ENCODE assay signal across 8 mouse cellular contexts in genomic region chr3:5754763-5755478, GRCm38 (mm10). TPM values are rescaled to one million over a fixed set of nuclear protein-coding genes. Genes with fewer than 3 reads are reported as not detected.
DNase-seq lines count a peak whose midpoint lies in the region; ATAC-seq and TF ChIP-seq lines count a peak whose summit lies in the region.

No protein-coding gene starts in this region.

- 48% methylated on average over 3 of the region's 3 CpGs for WGBS in lung, embryonic 14.5 days
- WGBS in embryonic facial prominence, embryonic 13.5 days = 44% methylated on average over 3 of the region's 3 CpGs
- 29% methylated on average over 3 of the region's 3 CpGs for WGBS in neural tube, embryonic 12.5 days

- H3K9me3 ChIP-seq in lung, embryonic 14.5 days (ENCODE audit: low read depth, low read length) = no peaks in the 10 kb centered on the region
- no peaks in the 10 kb centered on the region for H3K9me3 ChIP-seq in embryonic facial prominence, embryonic 13.5 days
- H3K9me3 ChIP-seq in neural tube, embryonic 12.5 days = no peaks in the 10 kb centered on the region

- no peaks in the 10 kb centered on the region for H3K36me3 ChIP-seq in lung, embryonic 14.5 days (ENCODE audit: insufficient read depth)
- H3K36me3 ChIP-seq in embryonic facial prominence, embryonic 13.5 days = no peaks in the 10 kb centered on the region
- no peaks in the 10 kb centered on the region for H3K36me3 ChIP-seq in neural tube, embryonic 12.5 days

- intact Hi-C loops in heart, postnatal 25 days (cut with DNase I) = no loop called here

- H3K4me2 ChIP-seq in lung, embryonic 14.5 days = no peak overlapping the region
- no peak overlapping the region for H3K4me2 ChIP-seq in embryonic facial prominence, embryonic 13.5 days
- no peak overlapping the region for H3K4me2 ChIP-seq in neural tube, embryonic 12.5 days (replicated peaks)

- peak; percentile 90 for ATAC-seq in lung, embryonic 14.5 days (ENCODE audit: insufficient read depth)
- 0 out of 2 replicates have a peak, but pooled peaks have one; percentile 43 for ATAC-seq in embryonic facial prominence, embryonic 13.5 days (ENCODE audit: insufficient number of reproducible peaks, insufficient read depth, low FRiP score, low TSS enrichment, low read depth)
- peak; percentile 98 for ATAC-seq in neural tube, embryonic 12.5 days (ENCODE audit: low FRiP score, low read depth)

- no peaks in the 10 kb centered on the region for H3K27me3 ChIP-seq in lung, embryonic 14.5 days (ENCODE audit: insufficient read depth, low read length)
- no peaks in the 10 kb centered on the region for H3K27me3 ChIP-seq in embryonic facial prominence, embryonic 13.5 days
- H3K27me3 ChIP-seq in neural tube, embryonic 12.5 days (replicated peaks) = no peaks in the 10 kb centered on the region

- no peak for TF ChIP-seq CTCF in lung, embryonic 14.5 days (IDR thresholded peaks at IDR 0.05; ENCODE audit: low read depth)

- no peak overlapping the region for H3K9ac ChIP-seq in lung, embryonic 14.5 days
- no peak overlapping the region for H3K9ac ChIP-seq in embryonic facial prominence, embryonic 13.5 days
- no peak overlapping the region for H3K9ac ChIP-seq in neural tube, embryonic 12.5 days

- peak; percentile 63 for DNase-seq in lung, embryonic 14.5 days
- DNase-seq in lung, postnatal 25 days (ENCODE audit: low spot score) = no peak
- DNase-seq in layer of hippocampus, adult 8-10 months (ENCODE audit: low spot score in 2 of 2) = peak; percentile 44 to 67
- DNase-seq in heart, postnatal 25 days (ENCODE audit: low spot score) = no peak
- DNase-seq in yolk sac, embryonic 10.5 days (ENCODE audit: low spot score) = no peak
- DNase-seq in spleen, adult 18-20 months = no peak

- H3K4me1 ChIP-seq in lung, embryonic 14.5 days (ENCODE audit: insufficient read depth) = no peaks in the 10 kb centered on the region
- H3K4me1 ChIP-seq in embryonic facial prominence, embryonic 13.5 days = 0 out of 2 replicates have a peak, but pooled peaks cover 4% of the 10 kb centered on the region
- H3K4me1 ChIP-seq in neural tube, embryonic 12.5 days = no peaks in the 10 kb centered on the region

- H3K27ac ChIP-seq in lung, embryonic 14.5 days (ENCODE audit: low read depth) = no peak overlapping the region
- no peak overlapping the region for H3K27ac ChIP-seq in embryonic facial prominence, embryonic 13.5 days
- H3K27ac ChIP-seq in neural tube, embryonic 12.5 days = no peak overlapping the region

- H3K4me3 ChIP-seq in lung, embryonic 14.5 days (ENCODE audit: low read depth, low read length) = no peak overlapping the region
- no peak overlapping the region for H3K4me3 ChIP-seq in embryonic facial prominence, embryonic 13.5 days
- H3K4me3 ChIP-seq in neural tube, embryonic 12.5 days = no peak overlapping the region

RNA-seq across cellular contexts. Expression of gene Gm8797, which starts 4.3 kb away (rescaled TPM):
- 13.5 and 15.8 TPM in 2 replicates for polyA plus RNA-seq in lung, embryonic 14.5 days (2014; fragmentation: Nextera tagmentation; extraction: Ambion mirVana)
- 14.2 and 28.2 TPM in 2 replicates for polyA plus RNA-seq in embryonic facial prominence, embryonic 13.5 days (2015; fragmentation: Nextera tagmentation; extraction: Ambion mirVana)
- total RNA-seq in layer of hippocampus, adult 8-10 months (2022) = 10 to 100 TPM in 2 of 4 experiments, 1 to 10 TPM in 2; 5.2 to 15.6 (median 8.6) TPM
- polyA plus RNA-seq in neural tube, embryonic 12.5 days (2016; fragmentation: Nextera tagmentation; extraction: Ambion mirVana) = 15.3 and 21.7 TPM in 2 replicates
- total RNA-seq in heart, postnatal 25 days (2021) = 1 to 10 TPM; 2.8 to 4.9 TPM

Comparison
In these comparisons a context has a peak if more than half of its experiments do, and no peak if none do; other contexts are left out.
1. DNase-seq: peak in lung, embryonic 14.5 days (single experiment) and layer of hippocampus, adult 8-10 months (2 of 2); none in lung, postnatal 25 days (single experiment), heart, postnatal 25 days (single experiment), yolk sac, embryonic 10.5 days (single experiment) and spleen, adult 18-20 months (0 of 2).
2. ATAC-seq: peak in every context shown above with its lines; median percentile 98 in neural tube, embryonic 12.5 days; 90 in lung, embryonic 14.5 days; 43 in embryonic facial prominence, embryonic 13.5 days.